In the genomic region with DNA sequence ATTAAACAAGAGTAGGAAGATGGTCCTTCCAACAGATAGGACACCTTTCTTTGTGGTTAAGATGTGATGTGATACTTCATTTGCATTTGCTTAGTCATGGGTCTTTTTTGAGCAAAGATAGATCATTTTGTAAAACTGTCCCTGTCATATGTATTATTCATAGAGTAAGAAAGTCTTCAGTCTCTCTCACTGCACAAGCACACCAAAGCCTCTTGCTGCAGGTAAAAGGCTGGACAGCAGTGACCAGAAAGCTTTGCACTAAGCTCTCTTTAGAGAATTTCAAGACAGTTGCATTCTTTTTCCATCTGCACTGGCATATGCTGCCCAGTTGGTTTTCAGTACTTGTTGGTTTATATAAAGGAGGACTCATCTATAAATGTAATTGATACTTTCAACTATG, we compare ENCODE assay signal across 27 mouse cellular contexts. TPM values are rescaled to one million over a fixed set of nuclear protein-coding genes. Genes with fewer than 3 reads are reported as not detected.
DNase-seq lines count a peak whose midpoint lies in the region; ATAC-seq and TF ChIP-seq lines count a peak whose summit lies in the region.
"Had no signal": no experiment of that assay in that cellular context is flagged by ENCODE, and none has a peak within 500 bp of the region (broad histone marks: within the 10 kb centered on the region; RNA-seq: fewer than 3 reads in every experiment).

No protein-coding gene starts in this region.

- peaks cover 52% of the 10 kb centered on the region for H3K79me2 ChIP-seq in CH12.LX (replicated peaks; ENCODE audit: control insufficient read depth, extremely low read depth, insufficient read depth, poor library complexity, severe bottlenecking)

- no peak for TF ChIP-seq RAD21 in CH12.LX (IDR thresholded peaks at IDR 0.05; ENCODE audit: low read depth, low read length)

- H3K27ac ChIP-seq in left cerebral cortex, adult 2 months = peak overlapping the region; percentile 55; the same call in 1 of the 2 replicates
- H3K27ac ChIP-seq in CH12.LX (ENCODE audit: insufficient read depth, low read depth) = peak overlapping the region; percentile 94
- H3K27ac ChIP-seq in hindbrain, postnatal 0 days = no peak overlapping the region
- H3K27ac ChIP-seq: forebrain, embryonic 10.5 days; hindbrain, embryonic 10.5 days; hindbrain, embryonic 13.5 days had no signal

- H3K4me3 ChIP-seq in left cerebral cortex, adult 2 months = no peak overlapping the region
- no peak overlapping the region for H3K4me3 ChIP-seq in CH12.LX (replicated peaks in 1 of 3; ENCODE audit: low read depth in 2 of 3, low read length in 2 of 3, poor library complexity in 1 of 3)
- H3K4me3 ChIP-seq in hindbrain, postnatal 0 days (ENCODE audit: low read length) = no peak overlapping the region
- H3K4me3 ChIP-seq: forebrain, embryonic 10.5 days; hindbrain, embryonic 10.5 days; hindbrain, embryonic 13.5 days had no signal

- TF ChIP-seq CTCF in left cerebral cortex, adult 2 months (IDR thresholded peaks at IDR 0.05) = no peak
- TF ChIP-seq CTCF in CH12.LX (conservative IDR thresholded peaks at IDR 0.05 in 1 of 2, IDR thresholded peaks at IDR 0.05 in 1 of 2; ENCODE audit: low read depth in 2 of 2, low read length in 2 of 2) = no peak
- no peak for TF ChIP-seq CTCF in hindbrain, postnatal 0 days (IDR thresholded peaks at IDR 0.05; ENCODE audit: low read depth)

- peaks cover 0 to 4% of the 10 kb centered on the region in 2 experiments for H3K36me3 ChIP-seq in CH12.LX (replicated peaks in 1 of 2; ENCODE audit: control insufficient read depth in 1 of 2, insufficient read depth in 1 of 2, low read length in 1 of 2)
- H3K36me3 ChIP-seq in hindbrain, postnatal 0 days (ENCODE audit: insufficient read depth, low read length) = no peaks in the 10 kb centered on the region
- H3K36me3 ChIP-seq: forebrain, embryonic 10.5 days; hindbrain, embryonic 10.5 days; hindbrain, embryonic 13.5 days had no signal

- ATAC-seq in frontal cortex, adult (ENCODE audit: low TSS enrichment) = peak; percentile 48
- ATAC-seq in megakaryocyte progenitor cell, adult 5-6 weeks (replicated peaks; ENCODE audit: poor library complexity) = peak; percentile 31
- no peak for ATAC-seq in hindbrain, postnatal 0 days
- ATAC-seq: CD4-positive, CD25-positive, alpha-beta regulatory T cell, adult 4 months; forebrain, embryonic 14.5 days; hindbrain, embryonic 16.5 days; inflammation-experienced regulatory T-cells, adult 6 months; intestine, embryonic 16.5 days; Patski had no signal

- dilution Hi-C loops in CH12.LX (cut with MboI; ENCODE audit: extremely low pct_ligation_motif_present, extremely low pct_unique_long_range_greater_than_20kb, low sequenced_read_pairs) = no loop called here

- TF ChIP-seq EP300 in CH12.LX (IDR thresholded peaks at IDR 0.05; ENCODE audit: low read length) = peak; percentile 89

- peak overlapping the region; percentile 98; the same call in 1 of the 2 replicates for H3K4me2 ChIP-seq in CH12.LX (ENCODE audit: insufficient read depth, low read depth, poor library complexity, severe bottlenecking)
- H3K4me2 ChIP-seq in hindbrain, postnatal 0 days (ENCODE audit: low read depth, low read length) = no peak overlapping the region
- H3K4me2 ChIP-seq: heart, embryonic 11.5 days; hindbrain, embryonic 13.5 days had no signal

- no peak for DNase-seq in frontal cortex, postnatal 25 days (ENCODE audit: low spot score in 2 of 2)
- no peak for DNase-seq in left cerebral cortex, adult 2 months (ENCODE audit: extremely low spot score in 1 of 2, low spot score in 2 of 2)
- no peak for DNase-seq in left cerebral cortex, postnatal 4 days
- peak; percentile 84 for DNase-seq in CH12.LX (ENCODE audit: extremely low read depth)
- no peak for DNase-seq in hindbrain, postnatal 0 days (ENCODE audit: low spot score)
- no peak for DNase-seq in cerebellum, postnatal 14 days
- DNase-seq: adrenal gland, postnatal 10 days; adrenal gland, postnatal 36 days; cerebellum, adult 11-12 months; cerebellum, adult 8-10 months; cerebellum, postnatal 10 days; gastrocnemius, postnatal 10 days; gastrocnemius, postnatal 36 days; heart, postnatal 36 days; kidney, adult 18-20 months had no signal

- H3K27me3 ChIP-seq in CH12.LX (replicated peaks) = no peaks in the 10 kb centered on the region
- no peaks in the 10 kb centered on the region for H3K27me3 ChIP-seq in hindbrain, postnatal 0 days (ENCODE audit: insufficient read depth, low read length)
- H3K27me3 ChIP-seq: hindbrain, embryonic 13.5 days had no signal

- H3K4me1 ChIP-seq in CH12.LX (ENCODE audit: control insufficient read depth in 1 of 2, insufficient read depth in 2 of 2) = peaks cover 0 to 47% of the 10 kb centered on the region in 2 experiments; a peak in 2 of 4 replicates
- no peaks in the 10 kb centered on the region for H3K4me1 ChIP-seq in hindbrain, postnatal 0 days (ENCODE audit: insufficient read depth, low read length)
- H3K4me1 ChIP-seq: forebrain, embryonic 10.5 days; hindbrain, embryonic 10.5 days; hindbrain, embryonic 13.5 days had no signal

- intact Hi-C loops in left cerebral cortex, adult 2 months (cut with DNase I) = no loop called here
- intact Hi-C loops in left cerebral cortex, postnatal 4 days (cut with DNase I) = no loop called here

- peak overlapping the region; percentile 78 for H3K9ac ChIP-seq in CH12.LX (ENCODE audit: insufficient read depth, low read depth)
- no peak overlapping the region for H3K9ac ChIP-seq in hindbrain, postnatal 0 days (replicated peaks; ENCODE audit: low read length)
- H3K9ac ChIP-seq: hindbrain, embryonic 13.5 days had no signal

- TF ChIP-seq POLR2A in CH12.LX (IDR thresholded peaks at IDR 0.05; ENCODE audit: low read depth, low read length) = peak; percentile 44; the same call in 1 of the 2 replicates

- no peaks in the 10 kb centered on the region for H3K9me3 ChIP-seq in CH12.LX (replicated peaks; ENCODE audit: low read length)
- no peaks in the 10 kb centered on the region for H3K9me3 ChIP-seq in hindbrain, postnatal 0 days (ENCODE audit: low read length)
- H3K9me3 ChIP-seq: forebrain, embryonic 10.5 days; hindbrain, embryonic 10.5 days; hindbrain, embryonic 13.5 days had no signal

- in situ Hi-C loops in CH12.LX (cut with MboI; ENCODE audit: low pct_ligation_motif_present, low pct_unique_long_range_greater_than_20kb, low sequenced_read_pairs) = loop anchor here (25.0 kb wide), 1 partner anchor 97 kb away; no protein-coding TSS in a partner anchor

TF ChIP-seq in CH12.LX, 34 proteins besides CTCF, POLR2A, EP300 and RAD21:
- 0 out of 2 replicates have a peak, but pooled peaks have one; percentile 46 for TF ChIP-seq MAX (IDR thresholded peaks at IDR 0.05; ENCODE audit: low read length)
- no peak for TF ChIP-seq UBTF (IDR thresholded peaks at IDR 0.05; ENCODE audit: low read depth, low read length)
- TF ChIP-seq MAZ (IDR thresholded peaks at IDR 0.05; ENCODE audit: low read depth, low read length) = no peak
- TF ChIP-seq CHD1 (IDR thresholded peaks at IDR 0.05; ENCODE audit: low read depth, low read length) = 0 out of 2 replicates have a peak, but pooled peaks have one; percentile 79
- TF ChIP-seq TBP (conservative IDR thresholded peaks at IDR 0.05; ENCODE audit: low read depth, low read length) = peak; percentile 93
- TF ChIP-seq IRF4 (IDR thresholded peaks at IDR 0.05; ENCODE audit: low read depth, low read length) = peak; percentile 66; the same call in 1 of the 2 replicates
- TF ChIP-seq MXI1 (IDR thresholded peaks at IDR 0.05; ENCODE audit: low read depth, low read length) = no peak
- peak; percentile 98 for TF ChIP-seq JUN (IDR thresholded peaks at IDR 0.05; ENCODE audit: insufficient read depth, low read depth, low read length)
- TF ChIP-seq ELF1 (IDR thresholded peaks at IDR 0.05; ENCODE audit: low read depth, low read length) = no peak
- peak; percentile 83; the same call in 1 of the 2 replicates for TF ChIP-seq MAFK (IDR thresholded peaks at IDR 0.05; ENCODE audit: insufficient replicate concordance, low read length)
- peak; percentile 65; the same call in 1 of the 2 replicates for TF ChIP-seq NELFE (IDR thresholded peaks at IDR 0.05; ENCODE audit: low read depth, low read length)
- TF ChIP-seq HCFC1 (IDR thresholded peaks at IDR 0.05; ENCODE audit: low read depth, low read length) = peak; percentile 20; the same call in 1 of the 2 replicates
- peak; percentile 61; the same call in 1 of the 2 replicates for TF ChIP-seq ZMIZ1 (IDR thresholded peaks at IDR 0.05; ENCODE audit: low read depth, low read length)
- TF ChIP-seq ETS1 (conservative IDR thresholded peaks at IDR 0.05; ENCODE audit: low read depth, low read length) = peak; percentile 90
- peak; percentile 69; the same call in 1 of the 2 replicates for TF ChIP-seq SIN3A (IDR thresholded peaks at IDR 0.05; ENCODE audit: low read length)
- peak; percentile 49 for TF ChIP-seq TCF12 (IDR thresholded peaks at IDR 0.05; ENCODE audit: low read depth, low read length)
- TF ChIP-seq JUND (conservative IDR thresholded peaks at IDR 0.05; ENCODE audit: low read depth, low read length) = peak; percentile 88
- TF ChIP-seq NRF1 (IDR thresholded peaks at IDR 0.05; ENCODE audit: low read depth, low read length) = no peak
- peak; percentile 98 for TF ChIP-seq MEF2A (IDR thresholded peaks at IDR 0.05; ENCODE audit: borderline replicate concordance, low read depth, low read length)
- TF ChIP-seq BHLHE40 (IDR thresholded peaks at IDR 0.05; ENCODE audit: low read depth, low read length) = peak; percentile 52; the same call in 1 of the 2 replicates
- 0 out of 2 replicates have a peak, but pooled peaks have one; percentile 62 for TF ChIP-seq MYC (IDR thresholded peaks at IDR 0.05; ENCODE audit: low read depth, low read length)
- no peak; the same call in 1 of the 2 replicates for TF ChIP-seq ZNF384 (IDR thresholded peaks at IDR 0.05; ENCODE audit: low read depth, low read length)
- no peak for TF ChIP-seq RCOR1 (conservative IDR thresholded peaks at IDR 0.05; ENCODE audit: low read depth, low read length)
- TF ChIP-seq POLR2AphosphoS2 (IDR thresholded peaks at IDR 0.05; ENCODE audit: low read depth, low read length) = peak; percentile 68; the same call in 1 of the 2 replicates

RNA-seq across cellular contexts. Expression of a gene that starts 36.1 kb away (rescaled TPM):
- 100 to 1,000 TPM; 545 to 647 TPM for total RNA-seq in left cerebral cortex, adult 2 months (2021)
- total RNA-seq in left cerebral cortex, postnatal 4 days (2021) = 1,000 to 10,000 TPM; 1,096 to 1,344 TPM
- total RNA-seq in CH12.LX (2012; rRNA removed) (99.9 and 113 TPM in 2 replicates), CH12.LX (2014; rRNA removed) (107 and 134 TPM in 2 replicates)
- 159 and 199 TPM in 2 replicates for polyA plus RNA-seq in CH12.LX (2012; ENCODE audit: insufficient read length, low read depth)
- 94.2 and 95.1 TPM in 2 replicates for total RNA-seq in megakaryocyte progenitor cell, adult 5-6 weeks (2015)
- total RNA-seq in megakaryocyte progenitor cell, adult 5-6 weeks (2017) = 105 and 160 TPM in 2 replicates
- total RNA-seq in hindbrain, postnatal 0 days (2014; rRNA removed) = 23.6 and 27.2 TPM in 2 replicates
- polyA plus RNA-seq in hindbrain, postnatal 0 days (2015; fragmentation: Nextera tagmentation; extraction: Ambion mirVana) = 45.7 and 46.2 TPM in 2 replicates
- polyA plus RNA-seq: Patski had no signal
